Mouse (Mus musculus): ENCODE measurements at regions not wholly inside any gene's neighbourhood (a gene's known extent, or its start where the extent isn't known, plus 50 kb on each side); places are given as distances from the start of the nearest gene placed in this dataset.

DNA sequence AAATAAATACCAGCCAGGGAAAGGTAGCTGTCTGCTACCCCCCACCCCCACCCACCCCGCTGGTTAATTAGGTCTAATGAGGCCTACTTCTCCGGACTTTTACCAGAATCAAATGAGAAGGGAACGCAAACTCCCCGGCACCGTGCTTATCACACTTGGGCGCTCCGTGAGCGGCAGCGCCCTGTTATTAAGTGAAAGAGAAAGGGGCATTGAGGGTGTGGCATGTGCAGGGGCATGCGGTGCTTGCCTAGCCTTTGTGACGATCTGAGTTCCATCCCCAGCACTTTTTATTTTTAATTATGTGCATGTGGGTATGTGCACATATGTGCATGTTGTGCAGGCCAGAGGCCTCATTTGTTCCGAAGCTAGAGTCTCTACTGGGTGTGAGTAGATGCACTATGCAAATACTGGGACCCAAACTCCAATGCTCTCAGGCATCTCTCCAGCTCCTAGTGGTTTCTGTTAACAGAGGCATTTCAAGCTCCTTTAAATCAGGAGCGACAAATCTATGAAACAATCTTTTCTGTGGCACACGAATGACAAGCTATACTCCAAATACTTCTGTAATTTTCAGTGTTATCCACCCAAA lies 57.8 kb upstream of the Peli1 start:
- no peak for DNase-seq (ENCODE audit: extremely low read depth, insufficient read length, low spot score)

- DNase-seq (ENCODE audit: extremely low read depth, insufficient read length, low spot score): no peak
These were observed 57.2 kb upstream of the Peli1 start for GRCm38 (mm10) chr11:21033823-21034401.

DNA sequence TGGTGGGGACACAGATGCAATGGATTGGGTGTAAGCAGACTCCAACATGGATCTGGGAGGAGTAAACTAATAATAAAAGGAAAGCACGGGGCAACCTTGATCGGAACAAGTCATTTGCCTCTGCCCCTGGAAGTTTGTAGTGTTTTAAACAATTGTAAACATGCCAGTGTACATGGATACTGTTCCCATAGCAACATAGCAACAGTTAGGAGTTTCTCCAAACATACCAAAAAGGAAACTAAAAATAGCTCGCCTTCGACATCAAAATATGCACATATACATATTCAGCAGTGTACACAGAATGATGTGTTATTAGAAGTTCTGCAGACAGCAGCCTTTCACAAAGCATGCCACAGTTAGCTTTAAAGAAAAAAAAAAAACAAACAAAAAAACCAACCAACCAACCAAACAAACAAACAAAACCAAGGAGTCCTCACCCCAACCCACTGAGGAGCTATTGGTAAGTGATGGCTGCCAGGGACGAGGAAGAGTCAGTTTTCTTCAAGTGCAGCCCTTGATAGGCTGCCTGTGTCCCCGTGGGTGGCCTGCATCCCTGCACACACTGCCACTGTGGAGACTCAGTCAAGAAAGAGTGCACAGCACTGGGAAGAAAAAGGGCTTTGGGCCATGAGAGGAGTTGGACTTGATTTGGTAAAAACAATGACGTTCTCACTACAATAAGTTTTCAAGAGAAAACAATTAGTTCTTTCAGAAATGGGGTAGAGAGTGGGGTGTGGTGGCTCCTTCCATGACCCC lies 54.8 kb upstream of the Peli1 start:
- no peak for DNase-seq (ENCODE audit: extremely low read depth, insufficient read length, low spot score)

GRCm38 (mm10) chr11:21037267-21037906 lies 53.7 kb upstream of the Peli1 start:
- DNase-seq (ENCODE audit: extremely low read depth, insufficient read length, low spot score): no peak

- DNase-seq (ENCODE audit: extremely low read depth, insufficient read length, low spot score): no peak
These were observed 49.9 kb upstream of the Peli1 start for GRCm38 (mm10) chr11:21041201-21041600.
